Mouse (Mus musculus): Measurements from ENCODE around the gene Pheta1. TPM values are rescaled to one million over a fixed set of nuclear protein-coding genes. Genes with fewer than 3 reads are reported as not detected.

Pheta1 gene
- total RNA-seq, 2 experiments from 2014 or later: 10.3 to 12.6 TPM

Small RNA genes lying within 50 kb of the gene (microRNA-seq; reads per million reads assigned to microRNA genes)
- gene Mir7031: 4.0 to 4.4 reads per million in 2 experiments

Other genes starting within 250 kb of the Pheta1 start
- gene Acad12, start 230.0 kb upstream of the Pheta1 start, total RNA-seq (2021): 1 to 10 TPM; 5.0 to 5.5 TPM
- gene Acad10, start 188.5 kb upstream of the Pheta1 start, total RNA-seq (2021): 1 to 10 TPM; 3.1 to 3.3 TPM
- 10 to 100 TPM; 55.0 to 59.1 TPM for gene Brap, start 188.4 kb upstream of the Pheta1 start, total RNA-seq (2021)
- gene Atxn2, start 137.6 kb upstream of the Pheta1 start, total RNA-seq (2021): 100 to 1,000 TPM; 256 TPM
- gene Sh2b3, start 11.3 kb upstream of the Pheta1 start, total RNA-seq (2021): 10 to 100 TPM; 20.3 to 20.4 TPM
- gene Cux2, start 201.1 kb downstream of the Pheta1 start, total RNA-seq (2021): 100 to 1,000 TPM; 204 to 256 TPM